Mouse (Mus musculus) layer of hippocampus, postnatal 10 days (tissue): ENCODE measurements around the gene Papln. TPM values are rescaled to one million over a fixed set of nuclear protein-coding genes. Genes with fewer than 3 reads are reported as not detected.

ENCODE experiments used
- DNase-seq, 2 experiments: peaks; one replicate each; pipeline ENCODE4 v3.0.0; 2021; ENCODE audit warnings: low spot score in 2 of 2
- total RNA-seq, 2 experiments: library from RNA; stranded (reverse); gene quantifications; 2 replicates each; pipeline ENCODE4 v1.2.3; 2021

The Papln gene
- total RNA-seq, 2 experiments from 2014 or later = 4.8 to 6.5 TPM

- no peak for DNase-seq
These were observed 53.2 kb downstream of the Papln start for GRCm38 (mm10) chr12:83816616-83817015.

GRCm38 (mm10) chr12:83830424-83830823, 67.0 kb downstream of the Papln start:
- DNase-seq = no peak

GRCm38 (mm10) chr12:83833979-83834378, 70.5 kb downstream of the Papln start:
- no peak for DNase-seq

- no peak for DNase-seq
These were observed 78.2 kb downstream of the Papln start for GRCm38 (mm10) chr12:83841409-83842190.

Other genes starting within 250 kb of the Papln start
- gene Dcaf4, start 243.2 kb upstream of the Papln start, total RNA-seq = 10 to 100 TPM; 28.8 to 36.3 TPM
- gene Zfyve1, start 166.4 kb upstream of the Papln start, total RNA-seq = 10 to 100 TPM; 34.0 to 37.1 TPM
- gene Rbm25, start 132.4 kb upstream of the Papln start, total RNA-seq = 100 to 1,000 TPM; 123 to 148 TPM
- gene Psen1, start 75.5 kb upstream of the Papln start, total RNA-seq = 10 to 100 TPM; 58.1 to 68.1 TPM
- gene Numb, start 158.3 kb downstream of the Papln start, total RNA-seq = 10 to 100 TPM; 21.4 to 23.6 TPM
- gene Riox1, start 187.0 kb downstream of the Papln start, total RNA-seq = 10 to 100 TPM; 14.3 to 16.4 TPM
- under 1 TPM in 1 of 2 experiments, not detected in 1; 0.18 TPM for gene Heatr4, start 221.2 kb downstream of the Papln start, total RNA-seq
- 10 to 100 TPM; 12.4 to 13.1 TPM for gene Acot2, start 224.2 kb downstream of the Papln start, total RNA-seq
- 10 to 100 TPM; 29.1 to 33.3 TPM for gene Acot1, start 245.9 kb downstream of the Papln start, total RNA-seq